Mouse (Mus musculus) erythroid progenitor cell, adult 5-6 weeks (primary cell): Measurements from ENCODE around the gene Cdca5. TPM values are rescaled to one million over a fixed set of nuclear protein-coding genes. Genes with fewer than 3 reads are reported as not detected.

Experiments
- ATAC-seq: replicated peaks from 2 replicates; pipeline ENCODE4 v1.8.0; 2016; ENCODE audit warnings: moderate number of reproducible peaks, mild to moderate bottlenecking, moderate TSS enrichment, inconsistent platforms; ENCODE audit not compliant: poor library complexity, low FRiP score, severe bottlenecking
- total RNA-seq, 2 experiments: library from RNA; stranded (forward) in 1 of 2; stranded (reverse) in 1 of 2; fragments of 150-400 nt in 1 of 2; fragments of 186-747, 209-891 nt in 1 of 2; gene quantifications; 2 replicates each; pipeline versions ENCODE4 v1.2.3 to v1.2.4; 2015 to 2017; ENCODE audit warnings: low replicate concordance in 2 of 2

Cdca5 gene
- total RNA-seq, 2 experiments from 2014 or later = 56.7 to 72.1 TPM

DNA sequence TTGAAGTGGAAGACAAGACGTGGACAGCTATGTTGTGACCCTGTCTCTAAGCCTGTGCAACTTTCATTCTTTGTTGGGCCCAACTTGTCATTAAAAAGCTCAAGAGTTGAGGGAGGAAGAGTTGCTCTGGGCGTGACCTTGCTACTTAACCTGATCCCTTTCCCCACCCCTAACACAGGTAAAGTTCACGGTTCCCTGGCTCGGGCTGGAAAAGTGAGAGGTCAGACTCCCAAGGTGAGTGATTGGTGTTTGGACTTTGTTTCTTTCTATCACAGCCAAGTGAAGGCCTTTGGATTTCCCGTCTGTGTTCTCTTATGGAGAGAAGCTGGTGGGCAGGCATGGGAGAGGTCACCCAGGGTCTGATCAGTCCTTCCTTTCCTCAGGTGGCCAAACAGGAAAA lies 25.8 kb upstream of the Cdca5 start:
- ATAC-seq = no peak

DNA sequence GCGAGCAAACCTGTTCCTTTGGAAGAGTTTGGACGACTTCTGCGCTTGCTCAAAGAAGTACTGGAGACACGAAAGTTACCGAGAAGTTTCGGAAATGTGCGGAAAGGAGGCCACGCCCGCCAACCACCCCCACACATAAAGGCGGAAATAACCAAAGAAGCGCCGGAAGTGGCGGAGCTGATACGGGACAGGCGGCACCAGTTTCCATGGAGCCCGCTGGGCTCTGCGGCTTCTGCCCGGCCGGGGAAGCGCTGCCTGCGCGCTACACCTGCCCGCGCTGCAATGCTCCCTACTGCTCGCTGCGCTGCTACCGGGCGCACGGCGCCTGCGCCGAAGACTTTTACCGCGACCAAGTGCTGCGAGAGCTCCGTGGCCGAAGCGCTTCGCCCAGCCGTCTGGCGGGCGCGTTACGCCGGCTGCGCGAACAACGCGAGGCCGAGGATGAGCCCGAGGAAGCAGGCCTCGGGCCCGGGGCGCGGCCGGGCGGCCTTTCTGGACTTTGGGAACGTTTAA lies 23.7 kb upstream of the Cdca5 start, which contains the start of gene Znhit2:
Gene Znhit2 (plus strand): TSS at position 172 of the 513 bp plus-strand sequence.
- ATAC-seq = peak; percentile 85

DNA sequence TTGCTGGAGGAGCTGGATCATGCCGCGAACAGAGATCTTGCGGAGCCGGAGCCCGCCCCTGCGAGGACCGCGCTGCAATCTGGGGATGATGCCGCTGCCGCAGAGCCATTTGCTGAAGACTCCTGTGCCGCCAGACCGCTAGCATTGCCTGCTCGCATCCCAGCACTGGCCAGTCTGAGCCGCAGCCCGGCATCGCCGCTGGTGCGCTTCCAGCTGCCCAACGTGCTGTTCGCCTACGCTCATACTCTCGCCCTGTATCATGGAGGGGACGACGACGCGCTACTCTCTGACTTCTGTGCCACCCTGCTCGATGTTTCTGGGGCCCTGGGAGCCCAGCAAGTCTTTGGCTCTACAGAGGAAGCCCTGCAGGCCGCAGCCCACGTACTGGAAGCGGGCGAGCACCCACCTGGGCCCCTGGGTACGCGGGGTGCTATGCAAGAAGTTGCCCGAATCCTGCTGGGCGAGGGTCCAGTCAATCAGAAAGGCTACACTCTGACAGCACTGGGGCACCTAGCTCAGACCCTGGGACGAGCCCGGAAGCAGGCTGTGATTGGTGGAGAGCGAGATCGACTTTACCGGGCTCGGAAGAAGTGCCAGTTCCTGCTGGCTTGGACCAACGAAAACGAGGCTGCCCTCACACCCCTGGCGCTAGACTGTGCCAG lies 23.0 kb upstream of the Cdca5 start:
- ATAC-seq = 0 out of 2 replicates have a peak, but pooled peaks have one; percentile 4

DNA sequence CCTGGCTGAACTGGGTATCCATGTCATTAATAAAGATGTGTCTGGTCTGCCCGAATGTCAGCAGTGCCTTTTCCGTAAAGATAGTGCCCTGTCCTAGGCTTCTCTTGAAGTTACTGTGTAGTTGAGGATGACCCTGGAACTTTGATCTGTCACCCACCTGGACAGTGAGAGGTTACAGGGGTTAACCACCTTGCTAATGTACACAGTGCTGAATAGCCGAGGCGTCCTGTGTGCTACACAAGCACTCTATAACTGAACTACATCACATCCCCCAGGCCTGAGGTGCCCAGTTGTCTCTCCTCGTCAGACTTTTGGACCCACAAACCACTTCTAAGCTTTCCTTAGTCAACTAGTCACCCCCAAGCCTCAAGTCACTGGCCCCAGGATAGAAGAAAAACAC lies 22.4 kb upstream of the Cdca5 start:
- no peak for ATAC-seq

DNA sequence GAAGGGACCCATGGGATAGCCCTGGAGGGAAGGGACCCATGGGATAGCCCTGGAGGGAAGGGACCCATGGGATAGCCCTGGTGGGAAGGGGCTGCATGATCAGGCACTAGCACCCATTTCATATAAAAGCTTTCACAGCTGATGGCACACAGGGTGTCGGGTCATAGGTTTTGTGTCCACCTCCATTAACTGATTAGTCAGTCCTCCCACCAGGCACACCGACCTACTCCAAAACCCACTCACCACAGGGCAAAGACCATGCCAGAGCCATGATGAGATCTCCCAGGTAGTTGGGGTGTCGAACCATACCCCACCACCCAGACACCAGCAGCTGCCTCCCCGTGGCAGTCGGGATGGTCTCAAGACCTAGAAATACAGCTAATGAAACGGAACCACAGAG lies 21.7 kb upstream of the Cdca5 start:
- ATAC-seq = no peak

DNA sequence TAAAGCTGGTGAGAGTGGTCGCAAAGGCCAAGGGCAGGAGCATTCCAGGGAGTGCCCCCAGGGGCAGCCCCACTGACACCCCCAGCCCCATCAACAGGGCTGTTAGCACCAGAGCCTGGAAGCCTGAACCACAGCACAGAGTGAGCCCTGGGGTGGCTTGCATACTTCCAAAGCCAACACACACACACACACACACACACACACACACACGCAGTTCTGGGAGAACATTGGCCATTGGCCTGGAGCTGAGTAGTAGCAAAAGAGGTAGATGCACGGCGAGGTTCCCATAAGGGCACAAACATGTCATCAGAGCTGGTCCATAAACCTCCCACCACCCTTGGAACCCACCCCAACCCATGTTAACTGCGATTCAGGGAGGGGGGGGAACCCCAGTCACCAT lies 18.2 kb upstream of the Cdca5 start:
- ATAC-seq = no peak

DNA sequence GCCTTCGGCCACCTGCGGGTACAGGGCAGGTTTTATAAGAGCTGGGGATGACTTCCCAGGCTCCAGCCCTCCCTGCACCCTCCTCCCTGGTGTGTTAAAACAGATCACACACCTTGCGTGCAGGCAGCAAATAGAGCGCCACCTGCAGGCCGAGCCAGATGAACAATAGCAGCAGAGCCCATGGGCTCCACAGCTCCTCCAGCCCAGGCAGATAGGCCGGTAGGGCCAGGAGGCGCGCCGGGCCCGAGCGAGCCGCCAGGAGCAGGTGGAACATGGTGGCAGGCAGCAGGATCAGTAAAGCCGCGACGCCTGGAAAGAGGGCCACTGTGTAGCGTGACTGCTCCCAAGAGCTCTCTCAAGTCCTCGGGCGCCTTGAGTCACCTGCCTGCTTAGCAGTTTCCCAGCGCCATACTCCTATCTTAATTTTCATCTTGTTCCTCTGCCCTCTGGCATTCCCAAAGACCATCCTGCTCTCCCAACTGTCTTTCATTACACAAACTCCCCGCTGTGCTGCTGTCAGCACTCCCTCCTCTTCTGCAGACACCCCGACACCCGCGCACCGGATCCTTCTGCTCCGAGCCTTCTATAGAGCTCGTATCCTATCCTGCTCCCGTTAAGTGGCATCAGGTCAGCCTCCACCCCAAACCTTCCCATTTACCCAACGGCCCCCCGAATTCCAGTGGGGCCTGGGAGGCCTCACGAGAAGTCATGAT lies 17.6 kb upstream of the Cdca5 start:
- ATAC-seq = peak; percentile 84

DNA sequence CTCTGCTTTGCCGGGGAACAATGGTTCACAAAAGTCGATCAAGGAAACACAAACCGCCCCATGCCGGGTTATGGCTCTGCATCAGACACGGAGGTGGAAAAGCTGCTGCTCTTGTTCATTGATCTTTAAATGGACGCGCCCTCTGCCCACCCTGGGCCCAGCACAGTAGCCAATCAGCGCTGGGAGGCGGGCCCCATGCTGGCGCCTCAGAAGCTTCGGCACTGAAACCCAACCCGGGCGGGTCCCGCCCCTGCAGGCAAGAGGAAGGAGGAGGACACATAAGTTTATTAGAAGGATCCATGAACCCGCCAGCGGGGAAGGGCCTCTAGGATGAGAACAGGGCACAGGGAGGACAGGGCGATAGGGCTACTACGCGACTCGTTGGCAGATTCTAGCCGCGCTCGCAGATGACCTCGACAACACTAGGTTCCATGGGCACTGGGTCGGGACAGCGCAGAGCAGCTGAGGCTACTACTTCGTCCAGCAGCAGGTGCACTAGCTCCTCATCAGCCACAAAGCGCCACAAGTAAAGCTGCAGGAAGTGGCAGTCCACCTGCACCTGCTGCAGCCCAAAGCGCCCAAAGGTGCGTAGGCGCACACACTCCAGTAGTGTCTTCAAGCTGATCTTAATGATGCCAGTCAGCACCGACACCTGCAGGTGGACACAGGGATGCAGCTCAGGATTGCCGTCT lies 16.9 kb upstream of the Cdca5 start, which contains the start of gene Tm7sf2:
Gene Tm7sf2 (minus strand): TSS at position 650 of the 692 bp plus-strand sequence.
- ATAC-seq = peak; percentile 93

DNA sequence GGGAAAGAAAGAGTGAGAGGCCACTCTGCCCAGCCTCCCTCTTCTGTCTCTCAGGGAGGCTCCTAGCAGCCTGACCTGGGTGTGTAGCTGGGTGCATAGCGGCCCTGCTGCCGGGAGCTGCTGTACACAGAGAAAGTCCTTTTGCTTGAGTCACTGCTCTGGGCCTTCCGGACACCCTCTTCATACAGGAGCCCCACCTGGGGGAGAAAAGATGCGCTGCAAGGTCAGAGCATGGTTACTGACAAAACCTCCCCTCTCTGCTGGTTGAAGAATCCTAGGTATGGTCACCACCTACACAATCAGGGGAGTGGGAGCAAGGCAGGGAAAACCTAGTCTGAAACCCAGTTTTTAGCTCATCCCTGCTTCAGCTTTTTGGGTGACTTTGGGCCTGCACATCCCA lies 15.8 kb upstream of the Cdca5 start:
- ATAC-seq = no peak

DNA sequence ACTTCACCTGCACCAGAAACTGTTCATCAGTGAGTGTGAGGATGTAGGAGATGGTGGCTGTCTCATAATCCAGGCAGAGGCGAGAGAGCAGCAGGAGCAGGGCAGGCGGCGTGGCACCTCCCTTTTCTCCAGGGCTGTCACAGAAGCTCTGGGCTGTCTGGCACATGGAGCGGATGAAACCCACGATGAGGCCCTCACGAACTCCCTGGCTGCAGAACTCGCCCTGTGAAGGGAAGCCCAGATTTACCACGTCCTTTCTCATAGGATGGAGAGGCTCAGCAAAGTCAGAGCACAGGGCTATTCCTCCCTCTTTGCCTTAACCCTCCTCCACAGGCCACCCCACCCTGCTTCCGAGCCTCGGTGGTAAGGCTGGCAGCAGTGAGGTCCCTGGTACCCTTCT lies 14.9 kb upstream of the Cdca5 start:
- ATAC-seq = no peak

DNA sequence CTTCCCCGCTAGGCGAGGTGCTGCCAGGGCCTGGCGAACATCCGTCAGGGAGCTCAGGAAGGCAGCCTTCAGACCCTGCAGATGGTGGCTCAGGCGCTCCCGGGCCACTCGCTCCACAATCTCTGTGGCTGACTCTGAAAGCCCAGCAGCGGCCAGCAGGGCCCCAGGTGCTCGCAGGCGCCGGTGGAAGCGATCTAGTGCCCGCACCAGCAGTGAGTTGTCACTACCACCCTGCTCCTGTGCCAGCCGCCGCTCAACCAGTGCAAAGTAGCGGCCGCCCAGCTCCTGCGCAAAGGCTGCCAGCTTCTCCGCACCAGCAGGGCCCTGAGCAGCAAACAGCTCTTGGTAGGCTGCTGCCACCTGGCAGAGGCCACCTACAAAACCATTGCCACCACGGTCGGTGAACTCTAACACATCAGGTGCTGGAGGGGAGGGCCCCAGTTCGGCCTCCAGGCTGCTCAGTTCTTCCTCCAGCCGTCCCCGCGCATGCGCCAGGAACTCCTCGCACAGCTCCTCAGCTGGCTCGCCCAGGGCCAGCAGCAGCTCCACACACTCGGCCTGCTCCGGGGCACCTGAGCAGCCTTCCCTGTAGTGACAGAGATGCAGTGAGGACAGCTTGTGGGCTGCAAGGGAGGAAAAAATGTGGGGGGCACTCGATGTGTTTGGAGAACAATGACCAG lies 14.1 kb upstream of the Cdca5 start:
- ATAC-seq = no peak

DNA sequence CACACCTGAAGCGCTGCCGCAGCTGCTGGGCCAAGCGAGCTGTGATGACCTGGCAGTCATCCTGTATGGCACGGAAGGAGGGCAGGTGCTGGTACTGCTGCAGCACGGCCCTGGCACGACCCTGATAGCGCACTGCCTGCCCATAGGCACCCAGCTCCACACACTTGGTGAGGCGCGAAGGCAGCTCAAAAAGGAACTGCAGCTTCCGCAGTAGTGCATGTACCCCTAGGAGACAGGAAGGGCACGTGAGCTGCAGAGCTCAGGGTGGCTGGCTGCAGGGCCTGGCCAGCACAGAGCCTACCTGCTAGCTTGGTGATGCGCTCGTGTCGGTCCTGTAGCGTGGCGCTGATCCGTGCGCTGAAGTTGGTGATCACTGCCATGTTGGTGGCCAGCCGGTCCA lies 13.5 kb upstream of the Cdca5 start:
- ATAC-seq = no peak

DNA sequence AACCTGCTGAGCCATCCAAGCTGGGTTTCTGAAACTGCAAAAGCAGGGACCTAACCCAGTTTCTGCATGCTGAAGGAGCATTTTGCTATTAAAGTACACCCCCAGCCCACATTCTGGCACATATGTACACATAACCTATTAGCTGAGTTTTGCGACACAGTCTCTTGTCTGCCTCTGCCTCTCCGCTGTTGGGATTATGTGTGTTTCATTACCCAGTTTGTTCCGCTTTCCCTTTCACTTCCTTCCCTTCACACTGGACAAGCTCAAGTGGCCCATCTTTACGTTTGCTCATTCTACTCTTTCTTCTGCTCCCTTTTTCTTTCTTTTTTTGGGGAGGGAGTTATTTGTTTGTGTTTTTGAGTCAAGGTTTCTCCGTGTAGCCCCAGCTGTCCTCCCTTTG lies 10.9 kb upstream of the Cdca5 start:
- no peak for ATAC-seq

DNA sequence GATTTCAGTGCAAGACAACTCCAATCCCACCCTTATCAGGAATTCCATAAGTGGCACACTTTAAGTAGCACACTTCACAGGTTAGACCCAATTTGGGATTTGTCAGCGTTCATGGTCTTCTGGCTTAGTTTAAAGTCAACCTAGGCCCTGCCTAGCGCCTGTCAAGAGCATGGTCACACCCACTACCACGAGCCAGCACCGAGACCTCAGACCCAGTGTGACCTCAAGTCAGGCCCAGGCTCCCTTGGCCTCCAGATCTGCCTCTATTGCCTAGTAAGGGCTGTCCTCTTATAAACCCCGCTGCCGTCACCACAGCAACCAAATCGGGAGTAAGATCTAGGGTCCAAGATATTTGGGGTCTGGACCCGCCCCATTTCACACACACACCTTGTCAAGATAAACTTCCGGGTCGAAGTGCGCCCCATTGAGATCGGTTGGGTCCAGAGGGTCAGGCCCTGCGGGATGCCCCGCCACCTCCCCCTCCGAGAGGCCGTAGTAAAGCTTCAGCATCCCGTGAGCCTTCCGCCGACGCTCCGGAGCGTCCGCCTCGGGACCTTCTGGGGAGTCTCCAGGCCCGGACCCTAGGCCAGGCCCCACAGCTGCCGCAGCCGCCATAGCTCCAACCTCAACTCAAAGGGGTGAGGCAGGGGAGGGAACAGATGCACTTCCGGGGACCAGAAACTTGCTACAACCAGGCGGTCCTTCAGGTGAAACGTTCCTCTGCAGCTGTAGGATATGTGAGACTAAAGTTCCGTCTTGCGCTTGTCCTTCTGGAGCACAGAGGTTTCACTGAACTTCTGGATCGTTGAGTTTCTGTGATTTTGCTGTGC lies 8.0 kb upstream of the Cdca5 start, which contains the start of gene Vps51:
Gene Vps51 (minus strand): TSS at position 668 of the 830 bp plus-strand sequence.
- peak; percentile 96 for ATAC-seq

DNA sequence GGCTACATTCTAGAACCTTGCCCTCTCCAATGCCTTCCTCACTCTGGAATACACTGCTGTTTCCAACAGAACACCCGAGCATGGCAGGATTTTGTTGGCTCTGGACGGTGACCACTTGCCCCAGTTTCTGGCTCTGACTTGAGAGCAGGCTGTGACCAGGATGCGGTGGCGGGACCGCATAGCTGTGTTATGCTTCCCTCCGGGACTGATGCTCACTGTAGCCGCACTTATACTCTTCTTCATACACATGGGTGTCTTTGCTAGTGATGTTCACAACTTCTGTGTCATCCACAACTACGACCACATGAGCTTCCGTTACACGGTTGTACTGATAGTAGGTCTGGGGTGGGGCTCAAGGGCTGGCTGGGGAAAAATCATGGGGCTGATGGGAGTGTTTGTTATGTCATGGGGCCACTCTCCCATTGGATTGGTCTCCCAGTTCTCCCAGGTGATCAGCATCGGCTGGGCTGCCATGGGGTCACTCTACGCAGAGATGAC lies 4.8 kb upstream of the Cdca5 start, which contains the start of gene Tmem262:
Gene Tmem262 (plus strand): TSS at position 51 of the 498 bp plus-strand sequence.
- no peak for ATAC-seq

DNA sequence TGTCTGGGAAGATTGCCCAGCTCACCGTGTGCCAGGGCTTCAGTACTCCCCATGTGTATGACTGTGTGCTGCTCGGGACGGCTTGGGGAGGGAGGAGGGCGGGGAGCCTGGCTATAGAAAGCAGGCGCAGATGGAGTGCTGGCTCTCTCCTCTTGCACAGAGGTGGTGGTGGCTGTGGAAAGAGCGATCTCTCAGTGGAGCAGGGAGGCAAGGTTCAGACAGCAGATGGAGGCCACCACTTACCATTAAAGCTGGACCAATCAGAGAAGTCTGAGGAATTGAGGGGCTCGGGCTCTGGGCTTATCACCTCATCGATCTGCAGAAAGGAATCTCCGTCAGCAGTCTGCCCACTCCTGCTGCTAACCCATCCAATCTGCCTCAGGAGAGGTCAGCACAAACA lies 2.6 kb upstream of the Cdca5 start, which contains the start of gene Gm28374:
Gene Gm28374 (minus strand): TSS at position 101 of the 400 bp plus-strand sequence.
- no peak for ATAC-seq

DNA sequence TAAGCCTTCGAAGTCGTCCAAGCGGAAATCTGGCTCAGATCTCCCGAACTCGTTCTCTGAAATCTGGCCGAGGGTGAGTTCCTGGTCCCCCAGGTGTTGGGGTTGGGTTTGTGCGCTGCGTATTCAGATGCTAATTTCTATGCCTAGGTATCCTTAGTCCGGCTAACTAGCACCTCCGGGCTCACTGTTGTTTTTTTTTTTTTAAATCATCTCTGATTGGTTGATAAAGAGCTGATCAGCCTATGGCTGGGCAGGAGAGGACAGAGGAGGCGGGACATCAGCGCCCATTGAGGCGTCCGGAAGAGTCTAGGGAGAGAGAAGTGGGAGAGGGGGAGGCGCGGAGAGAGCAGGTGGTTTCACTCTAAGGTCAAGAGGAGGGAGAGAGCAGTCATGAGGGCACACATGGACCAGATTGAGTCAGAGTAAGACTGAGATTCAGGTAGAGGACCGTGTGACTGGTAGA lies 665 bp downstream of the Cdca5 start:
- ATAC-seq = peak; percentile 85

DNA sequence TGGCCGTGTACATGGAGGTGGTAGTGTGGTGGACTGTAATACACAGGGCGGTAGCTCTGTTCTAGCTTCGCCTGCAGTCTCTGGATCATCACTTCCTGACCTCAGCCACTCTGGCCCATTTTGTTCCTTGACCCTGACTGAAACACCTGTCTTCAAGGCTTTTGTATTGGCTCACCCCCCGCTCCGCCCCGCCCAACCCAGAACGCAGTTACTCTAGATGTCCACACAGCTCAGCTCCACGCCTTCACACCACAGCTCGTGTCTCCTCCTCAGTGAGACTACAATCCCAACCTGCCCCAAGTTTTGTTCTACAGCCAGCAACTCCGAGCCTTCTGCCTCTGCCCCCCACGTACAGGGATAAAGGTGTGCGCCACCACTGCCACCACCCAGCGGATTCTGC lies 4.1 kb downstream of the Cdca5 start:
- ATAC-seq = no peak

DNA sequence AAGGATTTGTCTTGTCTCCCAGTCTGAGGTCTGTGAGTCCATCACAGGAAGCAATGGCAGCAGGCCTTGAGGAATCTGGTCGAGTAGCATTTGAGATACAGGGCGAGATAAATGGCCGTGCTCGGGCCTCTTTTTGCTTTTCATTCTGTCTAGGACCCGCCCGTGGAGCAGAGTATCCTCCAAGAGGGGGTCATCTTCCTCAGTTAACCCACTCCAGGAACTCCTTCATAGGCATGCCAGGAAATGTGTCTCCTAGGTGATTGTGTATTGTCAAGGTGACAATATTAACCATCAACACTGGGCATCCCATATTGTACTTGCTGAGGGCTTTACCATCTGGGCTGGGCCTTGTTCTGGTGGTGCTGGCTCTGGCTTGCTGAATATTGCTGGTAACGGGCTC lies 9.3 kb downstream of the Cdca5 start, which contains the start of gene AC131692.1:
Gene AC131692.1 (plus strand): TSS at position 301 of the 400 bp plus-strand sequence.
- no peak for ATAC-seq
